Mouse (Mus musculus) kidney, postnatal 0 days (tissue): ENCODE measurements around the gene Kcnj3. TPM values are rescaled to one million over a fixed set of nuclear protein-coding genes. Genes with fewer than 3 reads are reported as not detected.

Source experiments
- ATAC-seq: fragments of 200-750 bp; cut with Nextera tagmentation; replicated peaks from 2 replicates; pipeline ENCODE4 v1.8.0; 2017; ENCODE audit warnings: low read depth, moderate number of reproducible peaks, moderate TSS enrichment, moderate library complexity; ENCODE audit not compliant: low FRiP score
- DNase-seq: peaks from one replicate; pipeline ENCODE4 v3.0.0-alpha.2; 2016; ENCODE audit warnings: low spot score
- H3K27ac ChIP-seq: fragments of 300-500 bp; sonication (generic); 2 replicates; pipeline ENCODE4 v1.5.1; 2014; ENCODE audit warnings: mild to moderate bottlenecking
- H3K27me3 ChIP-seq: fragments of 300-500 bp; sonication (generic); 2 replicates; pipeline ENCODE4 v1.6.1; 2014; ENCODE audit warnings: low read length, mixed read lengths; ENCODE audit not compliant: insufficient read depth
- H3K36me3 ChIP-seq: fragments of 300-500 bp; sonication (generic); 2 replicates; pipeline ENCODE4 v1.6.1; 2014; ENCODE audit warnings: low read length, mixed read lengths; ENCODE audit not compliant: insufficient read depth
- H3K4me1 ChIP-seq: fragments of 300-500 bp; sonication (generic); replicated peaks from 2 replicates; pipeline ENCODE4 v1.6.1; 2014; ENCODE audit warnings: antibody characterized with exemption, low read length, mixed read lengths; ENCODE audit not compliant: insufficient read depth
- H3K4me2 ChIP-seq: fragments of 300-500 bp; sonication (generic); 2 replicates; pipeline ENCODE4 v1.6.1; 2014; ENCODE audit warnings: mild to moderate bottlenecking, low read length, moderate library complexity, mixed read lengths
- H3K4me3 ChIP-seq: fragments of 300-500 bp; sonication (generic); replicated peaks from 2 replicates; pipeline ENCODE4 v1.5.1; 2014; ENCODE audit warnings: low read depth, low read length
- H3K9ac ChIP-seq: fragments of 300-500 bp; sonication (generic); 2 replicates; pipeline ENCODE4 v1.6.1; 2014; ENCODE audit warnings: low read depth, low read length
- H3K9me3 ChIP-seq: fragments of 300-500 bp; sonication (generic); replicated peaks from 2 replicates; pipeline ENCODE4 v1.6.1; 2016; ENCODE audit warnings: low read length, inconsistent platforms, mixed read lengths
- CTCF ChIP-seq: IDR thresholded peaks from 2 replicates; pipeline ENCODE4 v1.5.1; 2016; ENCODE audit warnings: antibody characterized with exemption, low read depth, mild to moderate bottlenecking, moderate library complexity
- WGBS: fragments of 180-500 bp; shearing (Covaris S2); extraction: QIAGEN DNeasy Blood & Tissue Kit; methylation state at CpG from one replicate; pipeline ENCODE4 v1.1.7; 2014; 5-methylcytosine and 5-hydroxymethylcytosine counted together
- polyA plus RNA-seq: library from polyadenylated mRNA; unstranded; fragments of >200 nt; fragmentation: Nextera tagmentation; extraction: Ambion mirVana; gene quantifications from 2 replicates; pipeline ENCODE4 v1.2.1, GENCODE M21; 2015

Kcnj3 gene
- 0.03 TPM in 1 of 2 replicates, not detected in the other for polyA plus RNA-seq

DNA sequence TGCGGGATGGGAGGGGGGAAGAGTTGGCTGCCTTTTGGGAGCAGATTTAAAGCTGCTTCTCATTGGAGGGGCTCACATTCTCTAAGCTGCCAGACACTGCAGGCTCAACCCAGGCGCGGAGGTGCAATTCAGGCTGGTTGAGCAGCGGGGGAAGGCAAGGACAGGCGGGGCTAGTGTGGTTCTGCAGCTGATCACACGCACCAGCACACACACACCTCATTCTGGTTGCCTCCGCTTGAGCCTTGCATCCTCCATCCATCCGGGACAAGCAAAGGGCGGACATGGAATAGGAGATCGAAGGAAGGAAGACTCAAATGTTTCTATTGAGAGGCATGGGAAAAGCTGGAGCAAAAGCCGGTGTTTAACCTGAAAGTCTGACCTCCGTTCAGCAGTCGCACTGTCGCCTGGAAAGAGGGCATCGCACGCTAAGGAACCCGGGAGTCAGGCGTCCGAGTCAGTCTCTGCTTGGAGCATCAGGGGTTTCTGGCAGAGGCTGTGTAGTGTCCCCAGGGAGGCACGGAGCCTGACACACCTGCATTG is at the start of gene Kcnj3:
Gene Kcnj3, plus strand, starts transcription at position 250 of the 540 bp plus-strand sequence.
- Histone ChIP-seq H3K4me1 (0 out of 2 replicates have a peak, but pooled peaks cover 14% of the 10 kb centered on the region), H3K27ac (no peak within 1 kb of the TSS), H3K4me2 (peak within 1 kb of the TSS; percentile 62), H3K4me3 (peak within 1 kb of the TSS; percentile 30), H3K9me3 (no peaks in the 10 kb centered on the region), H3K9ac (no peak within 1 kb of the TSS), H3K27me3 (peaks cover 20% of the 10 kb centered on the region; the same call in 1 of the 2 replicates), H3K36me3 (no peaks in the 10 kb centered on the region)
- peak; percentile 14 for DNase-seq
- 1% methylated on average over 20 of the region's 20 CpGs for WGBS
- ATAC-seq, result peak; percentile 64
- no peak for TF ChIP-seq CTCF

DNA sequence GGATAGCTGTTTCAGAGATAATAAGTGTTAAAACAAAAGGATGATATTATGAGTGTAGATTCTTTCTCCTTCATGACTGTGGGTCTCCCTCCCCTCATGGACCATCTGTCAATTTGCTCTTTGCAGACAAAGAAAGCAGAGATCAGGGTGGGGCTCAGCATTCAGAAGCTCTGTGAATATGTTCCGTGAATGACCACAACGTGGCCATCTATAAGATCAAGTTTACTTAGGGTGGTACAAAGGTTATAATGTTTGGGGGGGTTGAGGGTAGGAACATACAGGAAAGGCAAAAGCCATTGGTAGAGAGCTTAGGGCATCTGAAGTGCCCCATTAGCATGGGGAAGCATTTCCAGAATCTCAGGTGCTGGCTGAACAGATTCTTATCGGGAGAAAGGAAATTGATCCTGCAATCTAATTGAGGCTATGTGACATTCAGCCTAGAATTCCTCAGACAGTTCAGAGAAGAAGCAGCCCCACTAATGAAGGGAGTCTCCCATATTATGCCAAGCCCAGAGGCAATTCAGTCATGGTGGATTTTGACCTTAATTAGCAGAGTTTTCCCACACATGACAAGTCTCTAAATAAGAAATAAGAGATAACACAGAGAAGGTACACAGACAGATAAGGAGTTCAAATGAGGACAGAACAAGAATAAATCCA is 45.3 kb upstream of the Kcnj3 start:
- no peak overlapping the region for H3K4me2 ChIP-seq
- DNase-seq (no peak), ATAC-seq (no peak)
- 69% methylated on average over 3 of the region's 3 CpGs for WGBS
- no peaks in the 10 kb centered on the region for H3K27me3 ChIP-seq
- H3K27ac ChIP-seq, result no peak overlapping the region
- H3K4me1 ChIP-seq, result no peaks in the 10 kb centered on the region
- H3K4me3 ChIP-seq, result no peak overlapping the region
- H3K9ac ChIP-seq, result no peak overlapping the region
- no peak for TF ChIP-seq CTCF
- H3K9me3 ChIP-seq, result no peaks in the 10 kb centered on the region
- H3K36me3 ChIP-seq, result no peaks in the 10 kb centered on the region

DNA sequence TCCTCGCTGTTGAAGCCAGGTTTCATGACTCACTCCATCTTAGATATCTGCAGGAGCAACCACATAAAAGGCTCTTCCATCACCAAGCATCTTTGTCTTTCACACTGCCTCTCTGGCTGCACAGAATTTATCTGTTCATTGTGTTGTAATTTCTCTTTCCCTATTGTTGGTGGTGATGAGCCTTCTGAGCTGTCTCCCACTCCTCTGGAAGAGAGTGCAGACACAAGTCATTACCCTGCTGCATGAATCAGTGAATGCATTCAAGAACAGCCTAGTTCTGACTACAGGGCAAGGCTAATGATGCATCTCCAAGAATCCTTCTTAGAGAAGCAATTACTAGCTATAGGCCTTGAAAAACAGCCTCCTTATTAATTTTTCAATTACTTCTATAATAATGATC is 30.5 kb upstream of the Kcnj3 start:
- no peak for TF ChIP-seq CTCF
- no peak overlapping the region for H3K4me3 ChIP-seq
- H3K4me1 ChIP-seq, result no peaks in the 10 kb centered on the region
- no peaks in the 10 kb centered on the region for H3K9me3 ChIP-seq
- H3K4me2 ChIP-seq, result no peak overlapping the region
- H3K9ac ChIP-seq, result no peak overlapping the region
- ATAC-seq, result no peak
- H3K27me3 ChIP-seq, result no peaks in the 10 kb centered on the region
- no peak overlapping the region for H3K27ac ChIP-seq
- no peaks in the 10 kb centered on the region for H3K36me3 ChIP-seq
- WGBS, result 74% methylated on average over 1 of the region's 1 CpGs
- no peak for DNase-seq

DNA sequence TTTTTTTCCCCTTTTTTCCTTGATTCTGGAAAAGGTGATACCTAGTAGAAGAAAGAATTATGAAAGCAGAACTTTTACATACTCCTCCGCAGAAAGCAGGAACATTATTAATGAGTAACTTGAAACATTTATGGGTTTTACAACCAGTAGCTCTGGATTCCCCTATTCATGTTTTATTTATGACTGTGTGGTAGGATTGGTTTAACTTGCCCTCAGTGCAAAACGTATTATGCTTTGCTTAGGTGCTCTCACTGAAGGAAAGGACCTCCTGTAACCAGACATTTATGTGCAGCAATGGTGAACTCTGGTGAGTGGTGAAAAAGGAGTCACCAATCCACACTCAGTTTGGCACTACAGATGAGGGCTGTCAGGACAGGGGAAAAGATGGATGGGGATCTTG is 8.1 kb upstream of the Kcnj3 start:
- WGBS, result 14% methylated on average over 2 of the region's 2 CpGs

DNA sequence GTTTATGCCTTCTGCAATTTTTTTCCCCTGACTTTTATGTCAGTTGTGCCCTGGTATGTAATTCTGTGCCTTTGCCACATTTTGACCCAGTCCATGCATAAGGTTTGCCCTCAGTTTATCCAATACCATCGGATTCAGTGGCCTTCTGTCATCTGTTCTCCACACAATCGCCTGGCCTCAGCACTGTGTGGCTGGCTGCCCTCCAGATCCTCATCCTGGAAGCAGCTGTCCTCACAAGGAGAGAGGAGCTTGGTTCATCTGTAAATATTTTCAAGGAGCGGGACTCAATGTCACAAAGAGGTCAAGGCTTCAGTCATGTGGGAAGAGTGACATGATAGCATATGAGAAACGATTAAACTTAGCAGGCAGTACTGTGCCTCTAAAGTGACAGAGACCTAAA is 3.7 kb upstream of the Kcnj3 start:
- WGBS, result 76% methylated on average over 4 of the region's 4 CpGs
- DNase-seq, result no peak
- H3K9me3 ChIP-seq, result no peaks in the 10 kb centered on the region
- H3K27ac ChIP-seq, result no peak overlapping the region
- H3K4me1 ChIP-seq, result 0 out of 2 replicates have a peak, but pooled peaks cover 8% of the 10 kb centered on the region
- H3K4me3 ChIP-seq, result no peak overlapping the region
- H3K9ac ChIP-seq, result no peak overlapping the region
- H3K36me3 ChIP-seq, result no peaks in the 10 kb centered on the region
- no peak overlapping the region for H3K4me2 ChIP-seq
- ATAC-seq, result no peak
- no peak for TF ChIP-seq CTCF
- 0 out of 2 replicates have a peak, but pooled peaks cover 8% of the 10 kb centered on the region for H3K27me3 ChIP-seq

More for the DNA sequence above, 8.1 kb upstream of the Kcnj3 start:
- ATAC-seq, result no peak
- no peak for TF ChIP-seq CTCF
- Histone ChIP-seq H3K9me3 (no peaks in the 10 kb centered on the region), H3K4me2 (no peak overlapping the region), H3K27ac (no peak overlapping the region), H3K36me3 (no peaks in the 10 kb centered on the region), H3K9ac (no peak overlapping the region), H3K27me3 (no peaks in the 10 kb centered on the region), H3K4me3 (no peak overlapping the region), H3K4me1 (no peaks in the 10 kb centered on the region)
- DNase-seq, result peak; percentile 9

DNA sequence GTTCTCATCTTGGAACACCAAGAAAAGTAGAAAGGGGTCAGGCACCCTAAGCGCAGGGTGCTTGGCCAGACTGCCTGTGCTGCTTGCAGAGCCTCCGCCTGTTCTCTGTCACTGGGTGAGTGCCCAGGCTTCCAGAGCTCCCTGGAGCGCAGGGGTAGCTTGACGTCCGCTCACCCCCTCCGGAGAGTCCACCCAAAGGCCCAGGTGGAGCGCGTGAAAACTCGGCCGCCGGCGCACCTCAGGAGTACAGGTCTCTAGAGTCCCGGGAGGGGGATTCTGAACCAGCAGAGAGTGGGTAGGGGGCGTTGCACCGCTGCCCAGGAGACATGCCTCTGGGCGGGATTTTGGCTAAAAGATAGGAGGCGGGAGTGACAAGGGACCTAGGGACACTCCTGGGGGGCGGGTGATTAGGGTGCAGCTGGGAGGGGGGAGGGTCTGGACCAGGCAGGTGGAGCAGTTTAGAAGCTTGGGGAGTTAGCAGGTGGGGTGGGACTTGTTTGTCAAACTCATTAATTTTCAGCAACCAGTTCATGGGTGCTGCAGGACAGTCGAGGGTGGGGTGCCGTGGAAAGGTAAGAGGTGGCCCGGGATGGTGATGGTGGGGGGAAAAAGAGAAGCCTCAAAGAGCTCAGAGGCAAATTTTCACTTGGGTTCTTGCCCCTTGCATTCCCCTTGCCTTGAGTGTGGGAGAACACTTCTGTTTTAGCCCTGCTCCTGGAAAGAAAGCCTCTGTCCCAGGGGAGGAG is 664 bp downstream of the Kcnj3 start:
- Histone ChIP-seq H3K27me3 (peaks cover 20% of the 10 kb centered on the region; the same call in 1 of the 2 replicates), H3K4me3 (peak overlapping the region; percentile 30), H3K4me2 (peak overlapping the region; percentile 62), H3K9ac (no peak overlapping the region), H3K9me3 (no peaks in the 10 kb centered on the region), H3K4me1 (0 out of 2 replicates have a peak, but pooled peaks cover 14% of the 10 kb centered on the region), H3K27ac (no peak overlapping the region), H3K36me3 (no peaks in the 10 kb centered on the region)
- peak; percentile 51 for ATAC-seq
- no peak for DNase-seq
- 1% methylated on average over 21 of the region's 21 CpGs for WGBS
- TF ChIP-seq CTCF, result no peak
